Mouse (Mus musculus): ENCODE results near the gene Tcf15.

GRCm38 (mm10) chr2:152174861-152175260 is 31.5 kb downstream of the Tcf15 start:
- TF ChIP-seq POLR2A (IDR thresholded peaks at IDR 0.05; ENCODE audit: borderline replicate concordance, extremely low read depth, insufficient read depth, insufficient read length, poor library complexity, severe bottlenecking): no peak
- TF ChIP-seq CTCF (IDR thresholded peaks at IDR 0.05; ENCODE audit: borderline replicate concordance, extremely low read depth, insufficient read depth, insufficient read length): no peak
